Mouse (Mus musculus) gastrocnemius, postnatal 10 days (tissue): ENCODE measurements at regions not wholly inside any gene's neighbourhood (a gene's known extent, or its start where the extent isn't known, plus 50 kb on each side); places are given as distances from the start of the nearest gene placed in this dataset.
"Not testable (repeated sequence)": the region's sequence is repeated elsewhere in the genome, so short reads cannot be mapped to it uniquely, and the experiment has no call there.

Experiments
- DNase-seq: peaks from one replicate; pipeline ENCODE4 v3.0.0; 2021; ENCODE audit warnings: mixed read lengths

GRCm38 (mm10) chr2:78416574-78417109, 451.3 kb upstream of the Ube2e3 start:
- DNase-seq = no peak

- DNase-seq = no peak
Observed at GRCm38 (mm10) chr2:78412985-78413384, 454.9 kb upstream of the Ube2e3 start.

GRCm38 (mm10) chr2:78403890-78404289, 457.7 kb upstream of the Cwc22 start:
- DNase-seq = no peak

- DNase-seq = no peak
Observed at GRCm38 (mm10) chr2:78399236-78399635, 453.1 kb upstream of the Cwc22 start.

GRCm38 (mm10) chr2:78396924-78397323, 450.7 kb upstream of the Cwc22 start:
- DNase-seq = no peak

GRCm38 (mm10) chr2:78393090-78393489, 446.9 kb upstream of the Cwc22 start:
- DNase-seq = no peak

- no peak for DNase-seq
Observed at GRCm38 (mm10) chr2:78392425-78392824, 446.2 kb upstream of the Cwc22 start.

- DNase-seq = no peak
Observed at GRCm38 (mm10) chr2:78388001-78388400, 441.8 kb upstream of the Cwc22 start.

- no peak for DNase-seq
Observed at GRCm38 (mm10) chr2:78381234-78381633, 435.1 kb upstream of the Cwc22 start.

- no peak for DNase-seq
Observed at GRCm38 (mm10) chr2:78331736-78332475, 385.7 kb upstream of the Cwc22 start.

GRCm38 (mm10) chr2:78326091-78326490, 379.9 kb upstream of the Cwc22 start:
- DNase-seq = no peak

GRCm38 (mm10) chr2:78322216-78322965, 376.2 kb upstream of the Cwc22 start:
- no peak for DNase-seq

GRCm38 (mm10) chr2:78311766-78312491, 365.8 kb upstream of the Cwc22 start:
- no peak for DNase-seq

- DNase-seq = no peak
Observed at GRCm38 (mm10) chr2:78309361-78309760, 363.2 kb upstream of the Cwc22 start.

- DNase-seq = no peak
Observed at GRCm38 (mm10) chr2:78306897-78307296, 360.7 kb upstream of the Cwc22 start.

GRCm38 (mm10) chr2:78291665-78292064, 345.5 kb upstream of the Cwc22 start:
- DNase-seq = no peak

GRCm38 (mm10) chr2:78284806-78285205, 338.6 kb upstream of the Cwc22 start:
- no peak for DNase-seq

- no peak for DNase-seq
Observed at GRCm38 (mm10) chr2:78283605-78284004, 337.4 kb upstream of the Cwc22 start.

GRCm38 (mm10) chr2:78281846-78282245, 335.7 kb upstream of the Cwc22 start:
- DNase-seq = not testable (repeated sequence)

- DNase-seq = no peak
Observed at GRCm38 (mm10) chr2:78280219-78280915, 334.2 kb upstream of the Cwc22 start.

GRCm38 (mm10) chr2:78279382-78280056, 333.3 kb upstream of the Cwc22 start:
- peak; percentile 80 for DNase-seq

- DNase-seq = no peak
Observed at GRCm38 (mm10) chr2:78278630-78279029, 332.5 kb upstream of the Cwc22 start.
